Mouse (Mus musculus): ENCODE data around the gene Mlx.
"Not testable (repeated sequence)": the region's sequence is repeated elsewhere in the genome, so short reads cannot be mapped to it uniquely, and the experiment has no call there.

Mlx gene

DNA sequence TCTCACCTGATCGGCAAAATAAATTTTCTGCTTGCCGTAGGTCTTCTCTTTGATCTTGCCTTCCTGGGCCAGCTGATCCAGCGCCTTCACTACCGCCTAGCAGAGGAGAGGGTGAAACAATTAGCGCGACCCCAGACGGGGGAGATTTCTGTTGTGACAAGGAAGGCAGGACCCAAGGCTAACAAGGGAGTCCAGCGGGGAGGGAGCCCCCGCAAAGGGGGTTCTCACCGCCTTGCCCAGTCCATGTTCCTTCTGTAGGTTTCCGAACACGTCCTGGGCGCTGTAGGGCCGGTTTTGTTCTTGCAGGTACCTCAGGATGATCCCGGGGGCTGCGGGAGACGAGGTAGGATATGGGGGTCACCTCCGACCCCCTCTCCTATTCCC lies 7.8 kb downstream of the Mlx start:
- in situ Hi-C loops (cut with MboI; ENCODE audit: low sequenced_read_pairs), result no loop called here

DNA sequence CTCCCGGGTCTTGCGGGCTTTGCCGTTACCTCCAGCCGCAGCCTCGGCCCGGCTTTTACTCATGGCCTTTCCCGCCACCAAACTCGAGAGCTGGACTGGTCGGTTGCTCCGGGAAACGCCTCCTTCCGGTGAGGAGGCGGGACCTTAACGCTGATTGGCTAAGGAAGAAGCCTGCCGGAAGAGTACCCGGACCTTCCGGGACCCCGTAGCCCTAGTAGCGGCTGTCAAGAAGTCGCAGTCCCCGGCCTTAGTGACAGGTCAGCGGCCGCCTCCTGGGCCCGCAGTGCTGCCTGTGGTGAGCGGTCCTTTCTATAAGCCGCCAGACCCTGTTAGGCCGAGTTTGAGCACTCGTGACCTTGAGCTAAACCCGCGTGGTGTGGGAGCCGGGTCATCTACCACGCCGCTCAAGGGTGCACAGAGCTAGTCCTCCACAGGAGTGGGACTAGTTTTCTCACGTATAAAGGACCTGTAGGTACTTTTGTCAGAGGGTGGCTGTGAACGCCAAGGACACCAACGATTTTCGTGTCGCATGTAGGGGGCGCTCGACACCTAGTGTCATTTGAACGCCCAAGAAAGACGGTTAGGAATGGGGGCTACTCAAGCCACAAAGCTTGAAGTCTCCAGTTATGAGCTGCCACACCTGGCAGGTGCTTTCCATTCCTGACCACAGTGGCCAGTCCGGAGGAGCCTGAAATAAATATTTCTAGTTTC lies 8.4 kb downstream of the Mlx start, which contains the start of gene Psmc3ip:
TSS of gene Psmc3ip (minus strand) at position 123 of the 711 bp plus-strand sequence.
- in situ Hi-C loops (cut with MboI; ENCODE audit: low sequenced_read_pairs), result no loop called here

DNA sequence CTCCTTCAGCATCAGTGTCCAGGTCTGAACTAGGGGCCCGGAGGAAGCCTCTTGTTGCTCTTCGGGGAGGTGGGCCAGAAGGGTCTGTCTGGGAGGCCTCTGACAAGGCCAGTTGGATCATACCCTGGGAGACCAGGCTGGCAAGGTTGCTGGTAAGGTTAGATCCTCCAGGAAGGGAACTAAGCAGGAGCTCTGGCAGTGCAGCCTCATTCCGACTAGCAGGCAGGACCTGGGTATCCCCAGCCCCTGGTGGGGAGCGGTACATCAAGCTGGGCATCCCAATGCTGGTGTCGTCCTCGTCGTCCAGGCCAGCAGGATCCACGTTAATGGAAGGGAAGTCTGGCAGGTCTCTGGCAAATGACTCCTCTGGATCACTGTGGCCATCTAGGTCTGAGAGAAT lies 11.2 kb downstream of the Mlx start:
- in situ Hi-C loops (cut with MboI; ENCODE audit: low sequenced_read_pairs), result no loop called here

DNA sequence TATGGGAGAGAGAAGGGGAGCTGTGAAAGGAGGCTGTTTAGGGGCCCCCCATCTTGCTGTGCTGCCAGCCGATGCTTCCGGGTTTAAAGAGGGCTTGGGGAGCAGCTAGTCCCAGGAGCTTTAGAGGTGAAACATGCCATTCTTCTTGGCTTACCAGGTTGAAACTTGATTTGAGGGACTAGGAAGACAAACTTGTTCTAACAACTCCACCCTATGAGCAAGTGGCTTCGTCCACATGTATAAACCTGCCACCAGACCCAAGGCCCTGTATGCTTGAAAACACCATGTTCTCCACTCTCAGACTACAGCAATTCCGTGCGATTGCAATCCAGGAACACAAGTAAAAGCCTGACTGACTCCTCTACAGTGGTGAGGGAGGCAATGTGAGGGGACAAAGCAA lies 15.9 kb downstream of the Mlx start:
- in situ Hi-C loops (cut with MboI; ENCODE audit: low sequenced_read_pairs), result no loop called here

DNA sequence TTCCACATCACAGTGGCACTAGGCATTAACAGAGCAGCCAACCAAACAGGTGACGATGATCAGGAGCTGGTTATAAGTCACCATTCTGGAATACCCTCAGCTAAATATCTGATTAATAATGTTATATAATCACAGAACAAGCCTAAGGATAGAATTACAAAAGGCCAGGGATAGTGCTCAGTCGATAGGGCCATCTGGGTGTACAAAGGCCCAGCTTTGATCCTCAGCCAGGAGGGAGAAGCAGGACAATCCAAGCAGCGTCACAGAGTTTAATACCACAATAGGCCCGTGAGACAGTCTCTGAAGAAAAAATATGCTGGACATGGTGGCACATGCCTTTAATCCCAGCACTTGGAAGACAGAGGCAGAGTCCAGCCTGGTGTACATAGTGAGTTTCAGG lies 22.3 kb downstream of the Mlx start:
- in situ Hi-C loops (cut with MboI; ENCODE audit: low sequenced_read_pairs), result no loop called here

DNA sequence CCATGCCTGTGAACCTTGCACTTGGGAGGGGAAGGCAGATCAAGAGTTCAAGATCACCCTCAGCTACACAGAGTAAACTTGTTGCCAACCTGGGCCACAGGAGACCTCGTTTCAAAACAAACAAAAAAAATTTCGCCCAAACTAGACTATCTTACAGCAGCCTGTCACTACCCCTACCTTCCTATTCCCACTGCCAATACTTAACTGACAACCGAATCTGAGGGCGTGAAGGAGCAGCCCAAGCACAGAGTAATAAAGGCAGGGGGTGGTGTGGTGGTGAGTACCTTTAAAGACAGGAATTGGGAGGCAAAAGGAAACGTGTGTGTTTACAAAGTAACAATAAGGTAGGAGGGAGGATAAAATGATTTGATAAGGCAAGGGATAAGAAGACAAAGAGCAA lies 23.6 kb downstream of the Mlx start:
- in situ Hi-C loops (cut with MboI; ENCODE audit: low sequenced_read_pairs), result no loop called here

DNA sequence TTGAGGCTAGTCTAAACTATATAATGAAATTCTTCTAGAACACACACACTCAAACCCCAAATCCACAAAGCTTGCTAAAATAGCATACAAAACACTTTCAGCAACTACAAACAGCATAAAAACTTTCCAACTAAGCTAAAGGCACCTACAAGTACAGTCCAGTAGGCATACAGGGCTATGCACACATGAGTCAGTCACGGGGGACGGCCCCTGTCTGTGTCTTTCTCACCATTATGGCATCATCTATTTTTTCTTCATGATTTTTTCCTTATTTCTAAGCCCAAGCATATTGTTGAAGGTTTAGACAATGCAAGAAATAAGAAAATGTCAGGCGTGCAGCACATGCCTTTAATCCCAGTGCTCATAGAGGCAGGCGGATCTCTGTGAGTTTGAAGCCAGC lies 24.1 kb downstream of the Mlx start:
- in situ Hi-C loops (cut with MboI; ENCODE audit: low sequenced_read_pairs), result no loop called here

DNA sequence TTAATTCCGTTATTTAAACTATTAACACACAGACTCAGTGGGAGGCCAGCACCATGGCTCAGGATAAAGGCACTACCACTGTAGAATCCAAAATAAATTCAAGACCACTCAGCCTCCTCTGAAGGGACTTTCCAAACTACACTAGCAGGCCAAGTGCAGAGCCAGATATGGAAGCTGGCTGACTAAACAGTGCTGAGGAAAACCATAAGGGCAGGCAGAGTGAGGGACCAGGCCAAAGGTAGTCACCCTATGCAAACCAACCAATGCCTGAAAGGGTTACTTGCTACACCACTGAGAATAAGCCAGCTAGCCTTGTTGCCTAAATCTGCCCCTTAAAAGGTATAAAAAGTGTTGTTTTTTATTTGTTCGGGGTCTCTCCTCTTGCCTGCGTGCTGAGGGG lies 25.1 kb downstream of the Mlx start:
- in situ Hi-C loops (cut with MboI; ENCODE audit: low sequenced_read_pairs), result no loop called here

DNA sequence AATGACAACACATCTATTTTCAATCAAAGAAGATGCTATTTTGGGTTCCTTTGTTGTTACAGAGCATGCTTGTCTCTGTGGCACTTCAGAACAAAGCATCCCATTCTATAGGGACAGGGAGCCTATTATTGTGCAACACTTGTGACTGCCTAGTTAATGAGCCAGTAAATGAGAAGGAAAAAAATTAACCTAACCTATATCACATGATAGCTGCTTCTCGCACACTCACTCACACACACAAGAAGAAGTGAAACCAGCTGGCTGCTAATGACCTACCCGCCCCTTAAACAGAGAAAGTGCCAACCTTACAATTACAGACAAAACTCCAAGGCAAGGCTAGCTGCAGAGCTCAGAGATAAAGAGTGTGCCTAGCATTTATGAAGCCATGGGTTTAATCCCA lies 28.5 kb downstream of the Mlx start:
- in situ Hi-C loops (cut with MboI; ENCODE audit: low sequenced_read_pairs), result no loop called here

DNA sequence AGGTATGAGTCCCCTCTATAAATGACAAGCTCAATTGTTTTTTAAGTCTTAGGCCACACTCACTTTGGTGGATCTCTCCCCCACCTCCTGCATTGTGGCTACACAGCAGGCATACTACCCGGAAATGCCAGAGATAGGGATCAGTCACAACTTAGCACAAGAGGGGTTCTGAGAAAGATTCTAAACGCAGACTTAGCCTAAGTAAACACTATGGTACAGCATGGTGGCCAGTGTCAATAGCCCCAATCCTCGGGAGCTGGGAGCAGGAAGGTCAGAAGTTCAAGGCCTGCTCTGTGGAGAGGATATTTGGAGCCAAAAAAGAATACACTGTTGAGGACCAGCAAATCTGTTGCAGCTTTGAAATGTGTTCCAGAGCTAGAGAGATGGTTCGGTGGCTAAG lies 31.0 kb downstream of the Mlx start:
- in situ Hi-C loops (cut with MboI; ENCODE audit: low sequenced_read_pairs), result no loop called here

DNA sequence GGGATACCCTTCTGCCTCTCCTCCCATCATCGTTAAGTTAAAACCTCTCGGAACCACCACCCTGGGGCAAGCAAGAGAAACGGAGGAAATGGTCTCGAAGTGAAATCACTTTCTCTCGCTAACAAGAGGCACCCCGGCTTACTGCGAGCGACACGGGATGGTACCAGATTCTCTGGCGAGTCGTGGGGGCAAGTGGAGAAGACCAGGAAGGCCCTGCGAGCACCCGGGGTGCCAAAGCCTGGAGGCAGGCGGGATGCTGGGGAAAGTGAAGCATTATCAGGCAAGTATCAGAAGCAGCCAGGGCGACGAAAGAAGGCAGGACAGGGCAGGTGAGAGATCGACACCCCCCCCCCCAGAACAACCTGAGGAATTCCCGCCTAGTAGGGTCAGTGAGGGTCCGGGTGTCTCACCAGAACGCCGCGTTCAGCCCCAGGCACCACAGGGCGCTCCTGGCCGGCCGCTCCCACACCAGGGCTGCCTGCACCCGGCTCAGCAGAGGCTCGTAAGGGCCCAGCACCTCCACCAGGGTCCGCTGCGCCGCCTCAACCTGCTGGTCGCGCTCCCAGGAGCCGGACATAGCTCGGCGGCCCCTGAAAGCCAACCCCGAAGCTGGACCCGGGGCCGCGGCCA lies 32.2 kb downstream of the Mlx start:
- in situ Hi-C loops (cut with MboI; ENCODE audit: low sequenced_read_pairs), result no loop called here

DNA sequence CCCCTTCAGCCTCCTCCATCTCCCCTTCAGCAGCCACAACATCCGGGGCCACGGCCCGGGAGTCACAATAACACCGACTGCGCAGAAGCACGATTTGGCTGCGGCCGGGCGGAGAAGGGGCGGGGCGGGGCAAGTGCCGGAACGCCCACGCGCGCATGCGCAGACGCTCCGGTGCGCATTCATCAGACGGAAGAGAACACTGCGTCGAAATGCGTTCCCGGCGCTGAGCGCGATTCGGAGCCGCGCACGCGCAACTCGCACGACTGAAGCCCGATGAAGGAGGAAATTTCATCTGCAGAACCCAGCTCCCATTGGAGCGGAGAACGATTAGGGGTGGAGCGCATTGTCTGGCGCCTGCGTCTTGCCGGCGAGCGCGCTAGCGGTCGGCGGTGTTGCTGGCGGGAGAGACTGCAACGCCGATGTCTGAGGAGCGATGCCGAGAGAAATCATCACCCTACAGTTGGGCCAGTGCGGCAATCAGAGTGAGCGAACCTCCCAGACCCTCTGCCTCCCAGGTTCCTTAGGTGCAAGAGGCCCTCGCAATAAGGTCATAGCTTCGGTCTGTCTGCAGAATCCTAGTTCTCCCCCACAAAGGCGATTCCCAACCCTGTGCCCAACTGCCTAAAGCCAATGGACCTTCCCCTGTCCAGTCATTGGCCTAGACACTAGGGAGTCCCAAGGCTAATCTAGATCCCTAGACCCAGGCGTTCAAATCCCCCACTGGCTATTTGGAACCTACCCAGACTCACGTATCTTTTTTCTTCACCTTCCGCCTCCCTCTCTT lies 32.9 kb downstream of the Mlx start, which contains the start of the genes Retreg3 and Tubg1:
TSS of gene Retreg3 (minus strand) at position 133 of the 784 bp plus-strand sequence.
TSS of gene Tubg1 (plus strand) at position 178 of the 784 bp plus-strand sequence.
- in situ Hi-C loops (cut with MboI; ENCODE audit: low sequenced_read_pairs), result no loop called here

DNA sequence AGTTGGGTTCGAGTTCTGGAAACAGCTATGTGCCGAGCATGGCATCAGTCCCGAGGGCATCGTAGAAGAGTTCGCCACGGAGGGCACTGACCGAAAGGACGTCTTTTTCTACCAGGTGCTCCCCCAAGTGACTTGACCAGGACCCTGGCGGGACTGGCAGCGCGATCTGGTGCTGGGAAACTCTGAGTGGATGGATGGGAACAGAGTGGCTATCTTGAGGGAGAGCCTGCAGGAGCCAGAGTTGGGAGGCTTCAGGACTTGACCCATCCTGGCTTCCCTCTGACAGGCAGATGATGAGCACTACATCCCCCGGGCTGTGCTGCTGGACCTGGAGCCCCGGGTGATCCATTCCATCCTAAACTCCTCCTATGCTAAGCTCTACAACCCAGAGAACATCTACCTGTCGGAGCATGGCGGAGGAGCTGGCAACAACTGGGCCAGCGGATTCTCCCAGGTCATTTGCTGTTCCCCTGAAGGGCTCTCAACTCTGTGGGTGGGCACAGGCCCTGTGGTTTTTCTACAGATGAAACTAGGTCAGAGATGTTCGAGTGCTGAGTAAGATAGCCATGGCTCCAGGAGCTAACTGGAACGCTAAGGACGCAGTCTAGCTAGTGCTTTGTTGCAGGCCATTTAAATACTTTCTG lies 33.6 kb downstream of the Mlx start:
- in situ Hi-C loops (cut with MboI; ENCODE audit: low sequenced_read_pairs), result no loop called here

DNA sequence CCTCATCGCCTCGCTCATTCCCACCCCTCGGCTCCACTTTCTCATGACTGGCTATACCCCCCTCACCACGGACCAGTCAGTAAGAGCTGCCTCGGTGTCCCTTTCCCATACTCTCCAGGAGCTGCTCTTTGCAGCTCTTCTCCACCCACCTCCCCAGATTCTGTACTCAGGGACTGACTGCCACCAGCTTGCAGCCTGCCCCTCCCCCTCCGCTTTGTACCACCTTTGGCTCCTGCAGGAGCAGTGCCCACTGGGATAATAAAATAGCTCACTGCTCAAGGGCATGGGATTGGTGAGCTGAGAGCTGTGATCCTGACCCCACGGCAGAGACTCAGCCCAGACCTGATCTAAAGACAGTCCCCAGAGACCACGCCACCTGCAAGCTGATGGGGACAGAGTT lies 37.4 kb downstream of the Mlx start:
- in situ Hi-C loops (cut with MboI; ENCODE audit: low sequenced_read_pairs), result not testable (repeated sequence)

DNA sequence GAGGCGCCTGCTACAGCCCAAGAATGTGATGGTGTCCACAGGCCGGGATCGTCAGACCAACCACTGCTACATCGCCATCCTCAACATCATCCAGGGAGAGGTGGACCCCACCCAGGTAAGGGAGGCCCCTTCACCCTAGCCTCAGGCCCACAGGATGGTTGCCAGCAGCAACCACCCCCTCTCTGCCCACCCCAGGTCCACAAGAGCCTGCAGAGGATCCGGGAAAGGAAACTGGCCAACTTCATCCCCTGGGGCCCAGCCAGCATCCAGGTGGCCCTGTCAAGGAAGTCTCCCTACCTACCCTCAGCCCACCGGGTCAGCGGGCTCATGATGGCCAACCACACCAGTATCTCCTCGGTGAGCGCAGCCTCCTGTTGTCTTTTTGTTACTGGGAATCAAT lies 37.9 kb downstream of the Mlx start:
- in situ Hi-C loops (cut with MboI; ENCODE audit: low sequenced_read_pairs), result not testable (repeated sequence)

DNA sequence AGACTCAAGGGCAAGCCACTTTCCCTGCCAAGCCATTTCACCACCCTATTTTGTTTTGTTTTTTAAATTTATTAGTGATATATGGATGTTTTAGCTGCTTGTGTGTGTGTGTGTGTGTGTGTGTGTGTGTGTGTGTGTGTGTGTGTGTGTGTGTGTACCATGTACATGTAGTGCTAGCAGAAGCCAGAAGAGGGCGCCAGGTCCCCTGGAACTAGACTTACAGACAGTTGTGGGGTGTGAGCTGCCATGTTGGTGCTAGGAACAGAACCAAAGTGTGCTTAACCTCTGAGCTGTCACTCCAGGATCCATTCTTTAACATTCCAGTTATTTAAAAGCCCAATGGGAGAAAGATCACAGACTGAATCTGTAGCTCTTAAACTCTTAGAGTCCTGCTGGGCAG lies 40.0 kb downstream of the Mlx start:
- in situ Hi-C loops (cut with MboI; ENCODE audit: low sequenced_read_pairs), result no loop called here

DNA sequence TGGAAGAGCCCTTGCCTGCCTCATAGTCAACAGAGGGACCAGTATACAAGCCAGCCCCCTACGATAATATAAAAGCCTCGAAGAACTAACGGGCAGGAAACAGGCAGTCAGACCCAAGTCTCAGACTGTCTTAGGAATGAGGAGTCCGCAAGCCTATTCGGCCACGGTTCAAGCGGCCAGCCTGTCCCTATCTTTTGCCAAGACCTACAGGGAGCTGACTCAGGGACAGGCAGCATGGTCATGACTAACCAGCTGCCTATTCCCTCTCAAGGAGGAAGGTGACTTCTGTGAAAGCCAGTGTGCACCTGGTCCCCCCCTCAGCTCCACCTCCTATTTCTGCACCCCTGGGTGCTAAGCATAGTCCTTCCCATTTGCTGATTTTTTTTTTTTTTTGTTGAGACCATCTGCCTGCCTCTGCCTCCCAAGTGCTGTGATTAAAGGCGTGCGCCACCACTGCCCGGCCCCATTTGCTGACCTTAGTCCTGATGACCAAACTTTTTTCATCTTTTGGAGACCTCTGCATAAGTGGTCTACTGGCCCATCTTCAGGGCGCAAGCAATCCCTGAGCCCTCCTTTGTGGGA lies 42.0 kb downstream of the Mlx start:
- in situ Hi-C loops (cut with MboI; ENCODE audit: low sequenced_read_pairs), result no loop called here

DNA sequence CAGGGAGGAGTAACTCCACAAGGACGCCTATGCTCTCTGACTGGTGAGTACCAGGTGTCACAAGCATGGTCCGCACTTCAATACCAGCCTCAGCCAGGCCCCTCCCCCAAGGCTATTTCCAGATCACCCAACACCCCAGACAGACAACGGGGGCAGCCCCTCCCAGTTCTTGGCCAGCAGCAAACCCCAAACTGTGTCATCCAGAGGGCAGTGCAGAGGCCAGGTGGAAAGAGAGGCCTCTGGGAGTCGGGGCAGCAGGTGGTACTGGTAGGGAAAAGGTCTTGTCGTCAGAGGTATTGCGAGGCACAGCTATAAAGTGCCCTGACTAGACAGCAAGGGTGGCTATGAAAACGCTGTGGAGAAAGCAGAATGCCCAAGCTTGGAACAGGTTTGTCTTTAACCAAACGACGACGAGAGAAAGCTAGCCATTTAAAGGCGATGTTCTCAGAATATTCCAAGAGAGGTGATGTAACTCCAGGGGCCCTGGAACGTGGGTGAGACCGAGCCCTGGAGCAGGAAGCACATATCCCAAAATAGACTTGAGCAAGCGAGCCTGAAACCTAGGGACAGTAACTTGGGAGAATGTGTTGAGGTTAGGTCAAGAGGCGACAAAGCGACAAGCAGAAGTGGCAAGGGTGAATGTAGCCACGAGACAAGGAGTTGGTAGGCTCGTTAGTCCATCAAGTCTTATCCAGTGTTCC lies 43.1 kb downstream of the Mlx start:
- in situ Hi-C loops (cut with MboI; ENCODE audit: low sequenced_read_pairs), result no loop called here

DNA sequence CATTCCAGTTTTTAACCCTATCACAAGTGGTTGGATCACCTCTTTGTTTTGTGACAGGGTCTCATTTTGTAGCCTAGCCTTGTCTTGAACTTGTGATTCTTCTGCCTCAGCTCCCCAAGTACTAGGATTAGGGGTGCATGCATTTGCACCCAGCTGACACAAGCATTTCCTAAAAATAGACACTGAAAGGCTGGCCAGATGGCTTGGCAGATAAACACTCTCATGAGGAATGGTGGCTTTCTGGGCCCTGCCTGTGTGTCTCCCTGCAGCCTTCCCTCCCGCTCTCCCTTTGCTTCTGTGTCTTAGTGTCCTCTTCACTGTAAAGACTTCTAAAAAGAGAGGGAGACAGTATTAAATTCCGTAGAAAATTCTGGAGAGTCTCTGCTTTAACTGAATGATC lies 44.1 kb downstream of the Mlx start:
- in situ Hi-C loops (cut with MboI; ENCODE audit: low sequenced_read_pairs), result no loop called here

DNA sequence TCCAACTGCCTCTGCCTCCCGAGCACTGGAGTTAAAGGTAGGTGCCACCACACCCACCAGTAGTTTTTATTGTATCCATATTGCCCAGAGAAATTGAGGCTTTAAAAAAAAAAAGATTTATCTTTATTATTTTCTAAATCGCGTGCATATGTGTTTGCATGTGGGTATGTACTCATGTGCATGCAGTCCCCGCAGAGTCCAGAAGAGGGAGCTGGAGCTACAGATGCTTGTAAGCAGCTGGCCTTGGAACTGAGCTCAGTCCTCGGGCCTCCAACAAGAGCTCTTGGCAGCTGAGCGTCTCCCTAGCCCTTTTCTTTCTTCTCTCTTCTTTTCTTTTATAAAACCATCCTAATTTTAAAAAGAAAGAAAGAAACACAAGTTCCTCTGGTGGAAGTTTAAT lies 44.6 kb downstream of the Mlx start:
- in situ Hi-C loops (cut with MboI; ENCODE audit: low sequenced_read_pairs), result no loop called here
